Mouse (Mus musculus): Measurements from ENCODE around the gene Htr1a.

DNA sequence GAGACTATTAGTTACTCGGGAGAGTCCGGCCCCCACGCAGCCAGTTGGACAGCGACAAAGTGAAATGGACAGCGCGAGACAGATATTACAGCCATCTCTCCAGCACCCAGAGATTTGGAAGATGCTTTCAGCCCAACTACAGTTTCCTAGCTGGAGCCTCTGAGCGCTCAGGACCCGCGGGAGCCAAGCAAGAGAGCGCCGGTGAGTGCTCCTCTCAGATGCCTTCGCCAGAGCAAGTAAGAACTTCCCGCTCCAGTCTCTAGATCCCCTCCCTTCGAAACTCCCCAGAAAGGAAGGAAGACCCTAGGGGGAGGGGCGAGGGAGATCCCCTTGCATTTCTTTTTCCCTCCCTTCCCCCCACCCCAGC, 415 bp downstream of the Htr1a start:
- no peak for TF ChIP-seq CTCF (IDR thresholded peaks at IDR 0.05; ENCODE audit: low read depth)
- TF ChIP-seq EP300 (IDR thresholded peaks at IDR 0.05; ENCODE audit: low read depth), result no peak
